9 mouse cellular contexts compared by ENCODE assay signal in genomic region chr5:113220383-113221146, GRCm38 (mm10). TPM values are rescaled to one million over a fixed set of nuclear protein-coding genes. Genes with fewer than 3 reads are reported as not detected.
A peak's percentile ranks its signal among the peaks of the same experiment; 100 is the strongest.
DNase-seq lines count a peak whose midpoint lies in the region; ATAC-seq and TF ChIP-seq lines count a peak whose summit lies in the region.
"Had no signal": no experiment of that assay in that cellular context is flagged by ENCODE, and none has a peak within 500 bp of the region (broad histone marks: within the 10 kb centered on the region; RNA-seq: fewer than 3 reads in every experiment).

No protein-coding gene starts in this region.

- ATAC-seq in hindbrain, embryonic 11.5 days (ENCODE audit: low FRiP score) = peak; percentile 51; the same call in 1 of the 2 replicates
- peak; percentile 23 for ATAC-seq in limb, embryonic 14.5 days (ENCODE audit: low FRiP score, low read depth)
- ATAC-seq in neural tube, embryonic 11.5 days (ENCODE audit: insufficient read depth, low FRiP score, low TSS enrichment) = peak; percentile 36; the same call in 1 of the 2 replicates

- peak overlapping the region; percentile 97 for H3K4me2 ChIP-seq in hindbrain, embryonic 11.5 days (replicated peaks; ENCODE audit: low read depth, low read length)
- peak overlapping the region; percentile 97 for H3K4me2 ChIP-seq in limb, embryonic 14.5 days (replicated peaks; ENCODE audit: low read depth, low read length, severe bottlenecking)
- H3K4me2 ChIP-seq in neural tube, embryonic 11.5 days (ENCODE audit: low read depth) = peak overlapping the region; percentile 97

- TF ChIP-seq POLR2A in limb, embryonic 14.5 days (IDR thresholded peaks at IDR 0.05; ENCODE audit: borderline replicate concordance, extremely low read depth, insufficient read depth, insufficient read length) = no peak

- H3K27me3 ChIP-seq in hindbrain, embryonic 11.5 days (ENCODE audit: control insufficient read depth, insufficient read depth, low read length) = no peaks in the 10 kb centered on the region
- peaks cover 11% of the 10 kb centered on the region; the same call in 1 of the 2 replicates for H3K27me3 ChIP-seq in limb, embryonic 14.5 days (ENCODE audit: control insufficient read depth, insufficient read depth, low read length)
- H3K27me3 ChIP-seq in neural tube, embryonic 11.5 days (ENCODE audit: control insufficient read depth, insufficient read depth, low read length) = no peaks in the 10 kb centered on the region

- intact Hi-C loops in left cerebral cortex, adult 2 months (cut with DNase I) = loop anchor here (1.0 kb wide), 1 partner anchor 40 kb away; no protein-coding TSS in a partner anchor

- H3K4me1 ChIP-seq in hindbrain, embryonic 11.5 days (replicated peaks; ENCODE audit: control insufficient read depth, insufficient read depth, low read length) = no peaks in the 10 kb centered on the region
- peaks cover 3% of the 10 kb centered on the region; the same call in 1 of the 2 replicates for H3K4me1 ChIP-seq in limb, embryonic 14.5 days (ENCODE audit: control insufficient read depth, insufficient read depth, low read length)
- H3K4me1 ChIP-seq in neural tube, embryonic 11.5 days (ENCODE audit: control insufficient read depth, insufficient read depth, low read length) = no peaks in the 10 kb centered on the region; the same call in 1 of the 2 replicates

- no peak for DNase-seq in left cerebral cortex, adult 2 months (ENCODE audit: extremely low spot score in 1 of 2, low spot score in 2 of 2)
- DNase-seq in left cerebral cortex, adult 18-20 months (ENCODE audit: low spot score in 2 of 2) = no peak
- peak; percentile 43 for DNase-seq in embryo, embryonic 10.5 days (ENCODE audit: low spot score)
- DNase-seq in hindbrain, embryonic 11.5 days (ENCODE audit: low spot score) = peak; percentile 48
- no peak for DNase-seq in limb, embryonic 14.5 days (ENCODE audit: low spot score)
- DNase-seq in neural tube, embryonic 11.5 days (ENCODE audit: low spot score) = peak; percentile 41
- DNase-seq in T-cell, adult 2 months (ENCODE audit: low spot score) = no peak
- DNase-seq in c-Kit-positive CD71-positive TER-119-positive erythroid progenitor cells, embryonic 14.5 days (ENCODE audit: low spot score) = no peak

- no peaks in the 10 kb centered on the region for H3K36me3 ChIP-seq in hindbrain, embryonic 11.5 days (ENCODE audit: control insufficient read depth, insufficient read depth, low read length)
- no peaks in the 10 kb centered on the region for H3K36me3 ChIP-seq in limb, embryonic 14.5 days (ENCODE audit: control insufficient read depth, insufficient read depth, low read length)
- no peaks in the 10 kb centered on the region for H3K36me3 ChIP-seq in neural tube, embryonic 11.5 days (ENCODE audit: control insufficient read depth, insufficient read depth, low read length)

- H3K4me3 ChIP-seq in left cerebral cortex, adult 2 months = peak overlapping the region; percentile 75
- H3K4me3 ChIP-seq in hindbrain, embryonic 11.5 days (ENCODE audit: low read depth, low read length) = peak overlapping the region; percentile 56
- H3K4me3 ChIP-seq in limb, embryonic 14.5 days (replicated peaks; ENCODE audit: low read length) = peak overlapping the region; percentile 54
- H3K4me3 ChIP-seq in neural tube, embryonic 11.5 days (ENCODE audit: low read depth, low read length) = peak overlapping the region; percentile 63

- TF ChIP-seq CTCF in left cerebral cortex, adult 2 months (IDR thresholded peaks at IDR 0.05) = no peak; the same call in 1 of the 2 replicates

- 2% methylated on average over 48 of the region's 64 CpGs for WGBS in hindbrain, embryonic 11.5 days
- whole genome bisulfite sequencing in limb, embryonic 14.5 days = 2% methylated on average over 42 of the region's 64 CpGs
- WGBS in neural tube, embryonic 11.5 days = 2% methylated on average over 48 of the region's 64 CpGs

- H3K9me3 ChIP-seq in hindbrain, embryonic 11.5 days (ENCODE audit: control insufficient read depth, low read length) = no peaks in the 10 kb centered on the region
- no peaks in the 10 kb centered on the region for H3K9me3 ChIP-seq in limb, embryonic 14.5 days (ENCODE audit: control insufficient read depth, low read length)
- H3K9me3 ChIP-seq in neural tube, embryonic 11.5 days (ENCODE audit: control insufficient read depth, low read length) = no peaks in the 10 kb centered on the region

- peak overlapping the region; percentile 52 for H3K27ac ChIP-seq in left cerebral cortex, adult 2 months
- no peak overlapping the region for H3K27ac ChIP-seq in hindbrain, embryonic 11.5 days (ENCODE audit: low read depth, low read length)
- H3K27ac ChIP-seq in limb, embryonic 14.5 days (replicated peaks; ENCODE audit: low read depth, low read length) = no peak overlapping the region
- H3K27ac ChIP-seq in neural tube, embryonic 11.5 days (ENCODE audit: low read depth, low read length) = no peak overlapping the region

- H3K9ac ChIP-seq in hindbrain, embryonic 11.5 days (ENCODE audit: low read depth, low read length) = peak overlapping the region; percentile 52
- H3K9ac ChIP-seq in limb, embryonic 14.5 days (ENCODE audit: low read depth, low read length, severe bottlenecking) = peak overlapping the region; percentile 48
- H3K9ac ChIP-seq in neural tube, embryonic 11.5 days (ENCODE audit: low read length) = peak overlapping the region; percentile 57

RNA-seq across cellular contexts. Expression of gene 2900026A02Rik, which starts 0.5 kb away (rescaled TPM):
- total RNA-seq in left cerebral cortex, adult 2 months (2021) = 10 to 100 TPM; 39.6 to 45.1 TPM
- 10 to 100 TPM; 37.3 to 39.1 TPM for total RNA-seq in left cerebral cortex, adult 18-20 months (2021)
- polyA plus RNA-seq in hindbrain, embryonic 11.5 days (2014; fragmentation: Nextera tagmentation; extraction: Ambion mirVana) = 1.2 and 1.5 TPM in 2 replicates
- 13.6 and 14.5 TPM in 2 replicates for polyA plus RNA-seq in limb, embryonic 14.5 days (2012; rRNA removed)
- 7.0 and 7.1 TPM in 2 replicates for polyA plus RNA-seq in limb, embryonic 14.5 days (2014; fragmentation: Nextera tagmentation; extraction: Ambion mirVana)
- 1.3 and 1.5 TPM in 2 replicates for polyA plus RNA-seq in neural tube, embryonic 11.5 days (2014; fragmentation: Nextera tagmentation; extraction: Ambion mirVana)

RNA-seq across cellular contexts. Expression of gene Tmem211, which starts 6.1 kb away (rescaled TPM):
- not detected for total RNA-seq in left cerebral cortex, adult 2 months (2021)
- not detected for total RNA-seq in left cerebral cortex, adult 18-20 months (2021)
- polyA plus RNA-seq in hindbrain, embryonic 11.5 days (2014; fragmentation: Nextera tagmentation; extraction: Ambion mirVana) = 0.08 TPM in 1 of 2 replicates, not detected in the other
- polyA plus RNA-seq in limb, embryonic 14.5 days (2012; rRNA removed) = 0.09 and 0.18 TPM in 2 replicates
- polyA plus RNA-seq in limb, embryonic 14.5 days (2014; fragmentation: Nextera tagmentation; extraction: Ambion mirVana) = not detected in 2 replicates
- polyA plus RNA-seq in neural tube, embryonic 11.5 days (2014; fragmentation: Nextera tagmentation; extraction: Ambion mirVana) = not detected in 2 replicates
- total RNA-seq: neutrophil, adult 5-6 weeks had no signal

Comparison
In these comparisons a context has a peak if more than half of its experiments do, and no peak if none do; other contexts are left out.
1. DNase-seq: peak in embryo, embryonic 10.5 days (single experiment), hindbrain, embryonic 11.5 days (single experiment) and neural tube, embryonic 11.5 days (single experiment); none in left cerebral cortex, adult 2 months (0 of 2), left cerebral cortex, adult 18-20 months (0 of 2), limb, embryonic 14.5 days (single experiment), T-cell, adult 2 months (single experiment) and c-Kit-positive CD71-positive TER-119-positive erythroid progenitor cells, embryonic 14.5 days (single experiment).
2. Peak in every context shown above with its lines, with median percentiles within 50 percentile points of each other: H3K4me3 ChIP-seq, ATAC-seq, H3K4me2 ChIP-seq and H3K9ac ChIP-seq.